Mouse (Mus musculus): ENCODE results near the gene Ufm1. TPM values are rescaled to one million over a fixed set of nuclear protein-coding genes. Genes with fewer than 3 reads are reported as not detected.

Ufm1 gene
- 83.8 TPM for polyA plus RNA-seq (2015; fragmentation: Illumina TruSeq; extraction: RNeasy Lipid Tissue Mini Kit (QIAGEN cat#74804); ENCODE audit: low read depth, low replicate concordance)

DNA sequence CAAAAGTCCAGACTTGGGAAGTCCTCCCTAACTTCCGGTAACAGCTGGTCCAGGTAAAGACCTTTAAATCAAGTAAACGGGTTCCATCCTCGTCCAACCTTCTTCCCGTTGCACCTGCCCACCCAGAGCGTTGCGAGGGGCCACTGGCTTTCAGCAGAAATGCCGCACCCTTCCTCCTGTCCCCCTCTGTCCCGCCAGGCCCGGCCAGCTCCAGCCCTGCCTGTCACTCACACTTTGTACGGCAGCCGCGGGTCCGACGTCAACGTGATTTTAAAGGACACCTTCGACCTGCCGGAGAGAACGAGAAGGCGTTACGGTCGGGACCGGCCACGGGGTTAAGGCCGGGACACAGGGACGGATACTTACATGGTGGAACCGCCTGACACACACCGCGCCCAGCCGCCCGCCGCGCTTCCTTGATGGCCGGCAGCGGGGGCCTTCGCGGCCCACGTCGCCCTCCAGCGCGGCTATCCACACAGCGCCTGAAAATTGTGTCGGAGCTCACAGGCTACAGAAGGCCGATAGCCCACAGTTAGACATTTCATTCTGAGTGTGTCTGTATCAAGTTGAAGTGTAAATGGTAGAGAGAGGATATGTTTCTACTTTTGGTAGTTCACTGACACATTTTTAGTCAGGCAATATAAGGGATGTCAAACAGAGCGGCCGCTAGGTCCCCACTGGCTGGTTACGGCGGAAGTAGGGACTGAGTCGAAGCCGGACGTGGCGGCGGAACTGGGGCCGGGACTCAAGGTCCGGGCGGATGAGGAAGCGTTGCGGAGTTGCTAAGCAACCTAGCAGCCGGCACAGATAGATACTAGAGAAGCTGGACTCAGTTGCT lies at the start of gene Ufm1:
TSS of gene Ufm1 (minus strand) at position 448 of the 838 bp plus-strand sequence.

DNA sequence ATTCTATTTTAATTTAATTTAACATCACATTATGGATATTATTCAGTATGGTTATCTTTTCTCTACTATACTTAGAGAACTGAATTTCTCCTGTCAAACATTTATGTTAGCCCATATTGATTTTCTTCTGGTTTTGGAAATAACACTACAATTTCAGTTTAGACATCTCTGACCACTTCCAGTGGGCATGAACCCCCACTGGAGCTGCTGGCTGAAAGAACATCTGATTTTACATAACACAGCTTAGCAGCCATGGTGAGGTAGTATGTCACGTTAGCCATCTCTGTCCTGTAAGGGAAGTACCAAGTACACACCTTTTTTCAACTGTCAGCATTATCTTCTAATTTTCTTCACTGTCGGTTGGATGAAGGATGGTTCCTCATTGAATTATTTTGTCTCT lies 18.8 kb downstream of the Ufm1 start, which contains the start of gene Gm10985:
TSS of gene Gm10985 (plus strand) at position 301 of the 400 bp plus-strand sequence.

Other genes starting within 250 kb of the Ufm1 start
- 0.77 TPM for gene Frem2, start 206.5 kb downstream of the Ufm1 start, polyA plus RNA-seq (2015; fragmentation: Illumina TruSeq; extraction: RNeasy Lipid Tissue Mini Kit (QIAGEN cat#74804); ENCODE audit: low read depth, low replicate concordance)
- gene Gm10985, start 18.7 kb downstream of the Ufm1 start, polyA plus RNA-seq (2015; fragmentation: Illumina TruSeq; extraction: RNeasy Lipid Tissue Mini Kit (QIAGEN cat#74804); ENCODE audit: low read depth, low replicate concordance): not detected

All from brain, adult 10 weeks (tissue).